In genomic region chr5:119798713-119799418, GRCm38 (mm10) we compare ENCODE assay signal across 23 mouse cellular contexts. TPM values are rescaled to one million over a fixed set of nuclear protein-coding genes. Genes with fewer than 3 reads are reported as not detected.
DNase-seq lines count a peak whose midpoint lies in the region; ATAC-seq lines count a peak whose summit lies in the region.
"Had no signal": no experiment of that assay in that cellular context is flagged by ENCODE, and none has a peak within 500 bp of the region (broad histone marks: within the 10 kb centered on the region; RNA-seq: fewer than 3 reads in every experiment).

No protein-coding gene starts in this region.

- H3K36me3 ChIP-seq in heart, embryonic 11.5 days (ENCODE audit: control insufficient read depth, insufficient read depth, low read length), result no peaks in the 10 kb centered on the region
- H3K36me3 ChIP-seq in hindbrain, embryonic 11.5 days (ENCODE audit: control insufficient read depth, insufficient read depth, low read length), result no peaks in the 10 kb centered on the region
- no peaks in the 10 kb centered on the region for H3K36me3 ChIP-seq in hindbrain, embryonic 10.5 days
- no peaks in the 10 kb centered on the region for H3K36me3 ChIP-seq in neural tube, embryonic 15.5 days
- H3K36me3 ChIP-seq: forebrain, embryonic 12.5 days; hindbrain, embryonic 12.5 days; liver, embryonic 13.5 days; midbrain, embryonic 12.5 days; neural tube, embryonic 13.5 days had no signal

- intact Hi-C loops in heart, postnatal 36 days (cut with DNase I), result no loop called here

- H3K4me2 ChIP-seq in heart, embryonic 11.5 days, result peak overlapping the region; percentile 60
- no peak overlapping the region for H3K4me2 ChIP-seq in hindbrain, embryonic 11.5 days (replicated peaks; ENCODE audit: low read depth, low read length)
- H3K4me2 ChIP-seq in neural tube, embryonic 15.5 days, result no peak overlapping the region
- H3K4me2 ChIP-seq: forebrain, embryonic 12.5 days; hindbrain, embryonic 12.5 days; liver, embryonic 13.5 days; midbrain, embryonic 12.5 days; neural tube, embryonic 13.5 days had no signal

- peaks cover 82% of the 10 kb centered on the region for H3K27me3 ChIP-seq in heart, embryonic 11.5 days (ENCODE audit: control insufficient read depth, insufficient read depth, low read length)
- H3K27me3 ChIP-seq in hindbrain, embryonic 11.5 days (ENCODE audit: control insufficient read depth, insufficient read depth, low read length), result peaks cover 97% of the 10 kb centered on the region
- H3K27me3 ChIP-seq in hindbrain, embryonic 10.5 days (ENCODE audit: insufficient read depth, poor library complexity, severe bottlenecking), result peaks cover 100% of the 10 kb centered on the region
- H3K27me3 ChIP-seq in neural tube, embryonic 15.5 days (replicated peaks), result peaks cover 100% of the 10 kb centered on the region

- ATAC-seq in heart, embryonic 11.5 days (replicated peaks; ENCODE audit: insufficient number of reproducible peaks, low FRiP score, low TSS enrichment), result no peak
- ATAC-seq in hindbrain, embryonic 11.5 days (ENCODE audit: low FRiP score), result no peak
- no peak for ATAC-seq in neural tube, embryonic 15.5 days (ENCODE audit: low FRiP score)

- H3K27ac ChIP-seq in heart, embryonic 11.5 days (ENCODE audit: low read depth, low read length), result peak overlapping the region; percentile 86
- no peak overlapping the region for H3K27ac ChIP-seq in hindbrain, embryonic 11.5 days (ENCODE audit: low read depth, low read length)
- H3K27ac ChIP-seq in hindbrain, embryonic 10.5 days, result no peak overlapping the region
- no peak overlapping the region for H3K27ac ChIP-seq in neural tube, embryonic 15.5 days (replicated peaks)
- H3K27ac ChIP-seq: forebrain, embryonic 12.5 days; hindbrain, embryonic 12.5 days; kidney, postnatal 0 days; layer of hippocampus, adult 2 months; liver, embryonic 13.5 days; midbrain, embryonic 12.5 days; neural tube, embryonic 13.5 days had no signal

- no peak for DNase-seq in heart, postnatal 36 days
- DNase-seq in hindbrain, embryonic 11.5 days (ENCODE audit: low spot score), result peak; percentile 19
- DNase-seq in hindbrain, embryonic 10.5 days (ENCODE audit: low spot score), result no peak
- peak; percentile 22 for DNase-seq in neural tube, embryonic 10.5 days (ENCODE audit: extremely low spot score, low spot score)
- DNase-seq in layer of hippocampus, adult 11-12 months (ENCODE audit: low spot score), result no peak
- DNase-seq: adrenal gland, postnatal 25 days; B cell, adult 2 months; cerebellum, adult 11 months; cerebellum, postnatal 10 days; kidney, adult 18-20 months; layer of hippocampus, postnatal 36 days; liver, embryonic 13.5 days had no signal

- WGBS in heart, embryonic 11.5 days (ENCODE audit: insufficient replicate concordance), result 11% methylated on average over 5 of the region's 5 CpGs
- WGBS in hindbrain, embryonic 11.5 days, result 2% methylated on average over 5 of the region's 5 CpGs
- 2% methylated on average over 5 of the region's 5 CpGs for WGBS in hindbrain, embryonic 10.5 days
- WGBS in neural tube, embryonic 15.5 days, result 1% methylated on average over 5 of the region's 5 CpGs

- peak overlapping the region; percentile 49 for H3K4me3 ChIP-seq in heart, embryonic 11.5 days (ENCODE audit: low read depth, low read length)
- H3K4me3 ChIP-seq in hindbrain, embryonic 11.5 days (ENCODE audit: low read depth, low read length), result no peak overlapping the region
- H3K4me3 ChIP-seq in hindbrain, embryonic 10.5 days, result no peak overlapping the region
- no peak overlapping the region for H3K4me3 ChIP-seq in neural tube, embryonic 15.5 days (replicated peaks)
- H3K4me3 ChIP-seq: forebrain, embryonic 12.5 days; hindbrain, embryonic 12.5 days; layer of hippocampus, adult 2 months; liver, embryonic 13.5 days; midbrain, embryonic 12.5 days; neural tube, embryonic 13.5 days had no signal

- H3K9ac ChIP-seq in heart, embryonic 11.5 days (ENCODE audit: low read depth, low read length), result peak overlapping the region; percentile 80
- no peak overlapping the region for H3K9ac ChIP-seq in hindbrain, embryonic 11.5 days (ENCODE audit: low read depth, low read length)
- no peak overlapping the region for H3K9ac ChIP-seq in neural tube, embryonic 15.5 days (replicated peaks)
- H3K9ac ChIP-seq: forebrain, embryonic 12.5 days; hindbrain, embryonic 12.5 days; liver, embryonic 13.5 days; midbrain, embryonic 12.5 days; neural tube, embryonic 13.5 days had no signal

- H3K4me1 ChIP-seq in heart, embryonic 11.5 days (ENCODE audit: control insufficient read depth, insufficient read depth, low read length), result 0 out of 2 replicates have a peak, but pooled peaks cover 12% of the 10 kb centered on the region
- no peaks in the 10 kb centered on the region for H3K4me1 ChIP-seq in hindbrain, embryonic 11.5 days (replicated peaks; ENCODE audit: control insufficient read depth, insufficient read depth, low read length)
- H3K4me1 ChIP-seq in hindbrain, embryonic 10.5 days (replicated peaks), result 0 out of 2 replicates have a peak, but pooled peaks cover 3% of the 10 kb centered on the region
- no peaks in the 10 kb centered on the region for H3K4me1 ChIP-seq in neural tube, embryonic 15.5 days
- H3K4me1 ChIP-seq: forebrain, embryonic 12.5 days; hindbrain, embryonic 12.5 days; liver, embryonic 13.5 days; midbrain, embryonic 12.5 days; neural tube, embryonic 13.5 days had no signal

- no peaks in the 10 kb centered on the region for H3K9me3 ChIP-seq in heart, embryonic 11.5 days (replicated peaks; ENCODE audit: control insufficient read depth, low read length)
- no peaks in the 10 kb centered on the region for H3K9me3 ChIP-seq in hindbrain, embryonic 11.5 days (ENCODE audit: control insufficient read depth, low read length)
- H3K9me3 ChIP-seq in hindbrain, embryonic 10.5 days, result no peaks in the 10 kb centered on the region
- H3K9me3 ChIP-seq in neural tube, embryonic 15.5 days (replicated peaks), result no peaks in the 10 kb centered on the region
- H3K9me3 ChIP-seq: forebrain, embryonic 12.5 days; hindbrain, embryonic 12.5 days; liver, embryonic 13.5 days; midbrain, embryonic 12.5 days; neural tube, embryonic 13.5 days had no signal

RNA-seq across cellular contexts. Expression of gene Tbx5, which starts 33.6 kb away (rescaled TPM):
- polyA plus RNA-seq in heart, embryonic 11.5 days (2014; fragmentation: Nextera tagmentation; extraction: Ambion mirVana), result 40.1 and 41.1 TPM in 2 replicates
- total RNA-seq in heart, postnatal 36 days (2021), result 10 to 100 TPM; 26.5 to 40.1 TPM
- not detected in 2 replicates for polyA plus RNA-seq in hindbrain, embryonic 11.5 days (2014; fragmentation: Nextera tagmentation; extraction: Ambion mirVana)
- not detected in 2 replicates for polyA plus RNA-seq in hindbrain, embryonic 10.5 days (2016; fragmentation: Nextera tagmentation; extraction: Ambion mirVana)
- polyA plus RNA-seq in neural tube, embryonic 15.5 days (2015; fragmentation: Nextera tagmentation; extraction: Ambion mirVana), result 0.10 and 0.19 TPM in 2 replicates
- total RNA-seq: layer of hippocampus, adult 2 months; layer of hippocampus, postnatal 36 days; left cerebral cortex, postnatal 25 days had no signal
- polyA plus RNA-seq: frontal cortex, adult 2 months; kidney, postnatal 0 days; small intestine, adult 2 months had no signal

Comparison
In these comparisons a context has a peak if more than half of its experiments do, and no peak if none do; other contexts are left out.
1. DNase-seq: peak in hindbrain, embryonic 11.5 days (single experiment) and neural tube, embryonic 10.5 days (single experiment); none in heart, postnatal 36 days (0 of 2), hindbrain, embryonic 10.5 days (single experiment) and layer of hippocampus, adult 11-12 months (single experiment).
2. RNA of gene Tbx5, which starts 33.6 kb away (polyA plus RNA-seq): 40.1 to 41.1 TPM in heart, embryonic 11.5 days; 0.10 to 0.19 TPM in neural tube, embryonic 15.5 days, not detected in hindbrain, embryonic 11.5 days and not detected in hindbrain, embryonic 10.5 days; every median in the first group is over 10 times any median in the second.